In genomic region chr1:138461425-138461824, GRCm38 (mm10) we compare ENCODE assay signal across 31 mouse cellular contexts.
"Had no signal": no experiment of that assay in that cellular context is flagged by ENCODE, and none has a peak within 500 bp of the region (broad histone marks: within the 10 kb centered on the region; RNA-seq: fewer than 3 reads in every experiment).

No protein-coding gene starts in this region.

- H3K9ac ChIP-seq: limb, embryonic 12.5 days; limb, embryonic 13.5 days; limb, embryonic 15.5 days; liver, embryonic 12.5 days; liver, embryonic 13.5 days; liver, embryonic 14.5 days; liver, embryonic 15.5 days; liver, postnatal 0 days; lung, embryonic 14.5 days; lung, embryonic 15.5 days; midbrain, embryonic 12.5 days; midbrain, embryonic 13.5 days; midbrain, embryonic 15.5 days; neural tube, embryonic 12.5 days had no signal

- H3K4me3 ChIP-seq: limb, embryonic 10.5 days; limb, embryonic 12.5 days; limb, embryonic 13.5 days; limb, embryonic 15.5 days; liver, embryonic 12.5 days; liver, embryonic 13.5 days; liver, embryonic 15.5 days; lung, embryonic 15.5 days; megakaryocyte, embryonic 14.5 days; midbrain, embryonic 10.5 days; midbrain, embryonic 12.5 days; midbrain, embryonic 13.5 days; midbrain, embryonic 15.5 days; myocyte; neural tube, embryonic 12.5 days had no signal

- H3K27ac ChIP-seq: limb, embryonic 10.5 days; limb, embryonic 12.5 days; limb, embryonic 13.5 days; limb, embryonic 15.5 days; liver, embryonic 12.5 days; liver, embryonic 13.5 days; liver, embryonic 14.5 days; liver, embryonic 15.5 days; lung, embryonic 15.5 days; macrophage; midbrain, embryonic 10.5 days; midbrain, embryonic 12.5 days; midbrain, embryonic 13.5 days; midbrain, embryonic 15.5 days; neural tube, embryonic 12.5 days had no signal

- DNase-seq: left cerebral cortex, postnatal 4 days; liver; liver, embryonic 13.5 days; liver, postnatal 0 days; lung, adult 18-20 months; lung, adult 2 months; lung, embryonic 14.5 days; lung, postnatal 10 days; lung, postnatal 36 days; lung, postnatal 4 days; midbrain, embryonic 14.5 days had no signal

- H3K4me1 ChIP-seq: limb, embryonic 10.5 days; limb, embryonic 12.5 days; limb, embryonic 13.5 days; limb, embryonic 15.5 days; liver, embryonic 12.5 days; liver, embryonic 13.5 days; liver, embryonic 15.5 days; lung, embryonic 15.5 days; megakaryocyte, embryonic 14.5 days; midbrain, embryonic 10.5 days; midbrain, embryonic 15.5 days; neural tube, embryonic 12.5 days had no signal

- ATAC-seq: liver, embryonic 12.5 days; liver, postnatal 0 days; lung, postnatal 0 days; midbrain, embryonic 13.5 days; midbrain, embryonic 15.5 days; midbrain, embryonic 16.5 days had no signal

- H3K27me3 ChIP-seq: limb, embryonic 12.5 days; limb, embryonic 13.5 days; limb, embryonic 15.5 days; liver, embryonic 12.5 days; liver, embryonic 13.5 days; liver, embryonic 15.5 days; lung, embryonic 15.5 days; megakaryocyte, embryonic 14.5 days; midbrain, embryonic 12.5 days; midbrain, embryonic 13.5 days; midbrain, embryonic 15.5 days; neural tube, embryonic 12.5 days had no signal

- H3K9me3 ChIP-seq: limb, embryonic 10.5 days; limb, embryonic 15.5 days; liver, embryonic 12.5 days; liver, embryonic 13.5 days; liver, embryonic 15.5 days; lung, embryonic 15.5 days; megakaryocyte, embryonic 14.5 days; midbrain, embryonic 15.5 days had no signal

- H3K4me2 ChIP-seq: limb, embryonic 12.5 days; limb, embryonic 13.5 days; limb, embryonic 15.5 days; liver, embryonic 11.5 days; liver, embryonic 12.5 days; liver, embryonic 13.5 days; liver, embryonic 15.5 days; lung, embryonic 14.5 days; lung, embryonic 15.5 days; midbrain, embryonic 11.5 days; midbrain, embryonic 12.5 days; midbrain, embryonic 13.5 days; midbrain, embryonic 15.5 days; neural tube, embryonic 12.5 days had no signal

- H3K36me3 ChIP-seq: limb, embryonic 10.5 days; limb, embryonic 12.5 days; limb, embryonic 13.5 days; limb, embryonic 15.5 days; liver, embryonic 12.5 days; liver, embryonic 13.5 days; liver, embryonic 15.5 days; lung, embryonic 15.5 days; midbrain, embryonic 10.5 days; midbrain, embryonic 12.5 days; midbrain, embryonic 13.5 days; midbrain, embryonic 15.5 days; neural tube, embryonic 12.5 days had no signal
